Mouse (Mus musculus) bone marrow macrophage, adult 2 months (primary cell): ENCODE data around the gene 4933406M09Rik.

Source experiments
- CTCF ChIP-seq: IDR thresholded peaks from 2 replicates; pipeline ENCODE4 v1.5.1; 2012; ENCODE audit warnings: low read depth, mild to moderate bottlenecking, low read length, moderate library complexity
- POLR2A ChIP-seq: IDR thresholded peaks from 2 replicates; pipeline ENCODE4 v1.6.1; 2012; ENCODE audit warnings: mild to moderate bottlenecking, low read depth, low read length, borderline replicate concordance

- no peak for TF ChIP-seq CTCF
- no peak for TF ChIP-seq POLR2A
These were observed 11.6 kb upstream of the 4933406M09Rik start for GRCm38 (mm10) chr1:134374124-134374523.
